Mouse (Mus musculus): ENCODE measurements around the gene Tra2a. TPM values are rescaled to one million over a fixed set of nuclear protein-coding genes. Genes with fewer than 3 reads are reported as not detected.

Tra2a gene
- polyA plus RNA-seq, 1 experiment from 2014 or later = 152 TPM

- Histone ChIP-seq H3K27me3 (replicated peaks) (no peaks in the 10 kb centered on the region), H3K4me2 (replicated peaks) (peak within 1 kb of the TSS; percentile 89), H3K9me3 (no peaks in the 10 kb centered on the region), H3K27ac (peak within 1 kb of the TSS; percentile 96), H3K4me1 (peaks cover 26% of the 10 kb centered on the region), H3K9ac (peak within 1 kb of the TSS; percentile 94), H3K4me3 (peak within 1 kb of the TSS; percentile 98), H3K36me3 (no peaks in the 10 kb centered on the region)
- ATAC-seq (ENCODE audit: low FRiP score, low read depth) = peak; percentile 82
- WGBS = under 1% methylated on average over 65 of the region's 68 CpGs
These were observed 48.7 kb downstream of the Tra2a start, which contains the start of gene Igf2bp3 for GRCm38 (mm10) chr6:49214928-49215747. TSS of gene Igf2bp3 (minus strand) at chr6:49214957.

GRCm38 (mm10) chr6:49214086-49214927 lies 49.5 kb downstream of the Tra2a start:
- H3K9me3 ChIP-seq = no peaks in the 10 kb centered on the region
- H3K27ac ChIP-seq = peak overlapping the region; percentile 94
- peaks cover 32% of the 10 kb centered on the region for H3K4me1 ChIP-seq
- peak overlapping the region; percentile 98 for H3K4me3 ChIP-seq
- peak overlapping the region; percentile 94 for H3K9ac ChIP-seq
- H3K36me3 ChIP-seq = peaks cover 2% of the 10 kb centered on the region; the same call in 1 of the 2 replicates
- ATAC-seq (ENCODE audit: low FRiP score, low read depth) = peak; percentile 3
- H3K27me3 ChIP-seq (replicated peaks) = no peaks in the 10 kb centered on the region
- H3K4me2 ChIP-seq (replicated peaks) = peak overlapping the region; percentile 89
- under 1% methylated on average over 76 of the region's 76 CpGs for WGBS

GRCm38 (mm10) chr6:49213581-49214085 lies 50.2 kb downstream of the Tra2a start:
- H3K36me3 ChIP-seq = peaks cover 7% of the 10 kb centered on the region; the same call in 1 of the 2 replicates
- peak overlapping the region; percentile 94 for H3K9ac ChIP-seq
- under 1% methylated on average over 50 of the region's 50 CpGs for WGBS
- peak overlapping the region; percentile 98 for H3K4me3 ChIP-seq
- no peaks in the 10 kb centered on the region for H3K27me3 ChIP-seq (replicated peaks)
- no peaks in the 10 kb centered on the region for H3K9me3 ChIP-seq
- peak overlapping the region; percentile 89 for H3K4me2 ChIP-seq (replicated peaks)
- peak overlapping the region; percentile 94 for H3K27ac ChIP-seq
- peaks cover 37% of the 10 kb centered on the region for H3K4me1 ChIP-seq
- ATAC-seq (ENCODE audit: low FRiP score, low read depth) = no peak

GRCm38 (mm10) chr6:49212931-49213580 lies 50.8 kb downstream of the Tra2a start:
- H3K36me3 ChIP-seq = peaks cover 9% of the 10 kb centered on the region; the same call in 1 of the 2 replicates
- peaks cover 39% of the 10 kb centered on the region for H3K4me1 ChIP-seq
- 2% methylated on average over 20 of the region's 20 CpGs for WGBS
- no peak for ATAC-seq (ENCODE audit: low FRiP score, low read depth)
- H3K4me3 ChIP-seq = peak overlapping the region; percentile 98
- no peak overlapping the region; the same call in 1 of the 2 replicates for H3K27ac ChIP-seq
- H3K9ac ChIP-seq = peak overlapping the region; percentile 94
- H3K27me3 ChIP-seq (replicated peaks) = no peaks in the 10 kb centered on the region
- no peaks in the 10 kb centered on the region for H3K9me3 ChIP-seq
- peak overlapping the region; percentile 89 for H3K4me2 ChIP-seq (replicated peaks)

- peaks cover 39% of the 10 kb centered on the region for H3K4me1 ChIP-seq
- H3K4me3 ChIP-seq = peak overlapping the region; percentile 98
- peaks cover 9% of the 10 kb centered on the region; the same call in 1 of the 2 replicates for H3K36me3 ChIP-seq
- no peaks in the 10 kb centered on the region for H3K27me3 ChIP-seq (replicated peaks)
- no peak overlapping the region for H3K27ac ChIP-seq
- WGBS = 28% methylated on average over 3 of the region's 4 CpGs
- H3K9ac ChIP-seq = 0 out of 2 replicates have a peak overlapping the region, but pooled peaks have one; percentile 94
- ATAC-seq (ENCODE audit: low FRiP score, low read depth) = no peak
- H3K4me2 ChIP-seq (replicated peaks) = peak overlapping the region; percentile 89
- H3K9me3 ChIP-seq = no peaks in the 10 kb centered on the region
These were observed 51.7 kb downstream of the Tra2a start for GRCm38 (mm10) chr6:49212141-49212540.

- no peak for ATAC-seq (ENCODE audit: low FRiP score, low read depth)
- no peak overlapping the region for H3K27ac ChIP-seq
- peaks cover 39% of the 10 kb centered on the region for H3K4me1 ChIP-seq
- H3K9ac ChIP-seq = no peak overlapping the region
- H3K4me2 ChIP-seq (replicated peaks) = peak overlapping the region; percentile 54
- no peaks in the 10 kb centered on the region for H3K9me3 ChIP-seq
- peaks cover 12% of the 10 kb centered on the region for H3K36me3 ChIP-seq
- H3K4me3 ChIP-seq = no peak overlapping the region
- H3K27me3 ChIP-seq (replicated peaks) = no peaks in the 10 kb centered on the region
- 40% methylated on average over 5 of the region's 5 CpGs for WGBS
These were observed 52.2 kb downstream of the Tra2a start for GRCm38 (mm10) chr6:49211596-49211995.

- Histone ChIP-seq H3K4me3 (peak overlapping the region; percentile 16), H3K36me3 (peaks cover 23% of the 10 kb centered on the region), H3K4me2 (replicated peaks) (peak overlapping the region; percentile 54), H3K27me3 (replicated peaks) (no peaks in the 10 kb centered on the region), H3K9me3 (no peaks in the 10 kb centered on the region), H3K4me1 (peaks cover 39% of the 10 kb centered on the region), H3K27ac (no peak overlapping the region), H3K9ac (peak overlapping the region; percentile 33; the same call in 1 of the 2 replicates)
- ATAC-seq (ENCODE audit: low FRiP score, low read depth) = no peak
- WGBS = 13% methylated on average over 14 of the region's 14 CpGs
These were observed 53.7 kb downstream of the Tra2a start for GRCm38 (mm10) chr6:49209881-49210854.

- WGBS = 84% methylated on average over 5 of the region's 5 CpGs
- H3K9me3 ChIP-seq = no peaks in the 10 kb centered on the region
- H3K9ac ChIP-seq = no peak overlapping the region
- peaks cover 39% of the 10 kb centered on the region for H3K4me1 ChIP-seq
- no peak overlapping the region for H3K4me2 ChIP-seq (replicated peaks)
- no peak overlapping the region for H3K27ac ChIP-seq
- H3K27me3 ChIP-seq (replicated peaks) = no peaks in the 10 kb centered on the region
- H3K36me3 ChIP-seq = peaks cover 30% of the 10 kb centered on the region
- ATAC-seq (ENCODE audit: low FRiP score, low read depth) = no peak
- no peak overlapping the region for H3K4me3 ChIP-seq
These were observed 54.9 kb downstream of the Tra2a start for GRCm38 (mm10) chr6:49208935-49209334.

- H3K4me1 ChIP-seq = peaks cover 39% of the 10 kb centered on the region
- WGBS = 77% methylated on average over 8 of the region's 8 CpGs
- H3K36me3 ChIP-seq = peaks cover 33% of the 10 kb centered on the region
These were observed 55.4 kb downstream of the Tra2a start for GRCm38 (mm10) chr6:49208297-49208930.

GRCm38 (mm10) chr6:49206416-49206815 lies 57.4 kb downstream of the Tra2a start:
- Histone ChIP-seq H3K9me3 (no peaks in the 10 kb centered on the region), H3K4me3 (no peak overlapping the region), H3K4me1 (peaks cover 26% of the 10 kb centered on the region), H3K9ac (no peak overlapping the region), H3K27ac (no peak overlapping the region), H3K27me3 (replicated peaks) (no peaks in the 10 kb centered on the region), H3K4me2 (replicated peaks) (no peak overlapping the region), H3K36me3 (peaks cover 36% of the 10 kb centered on the region)
- 97% methylated on average over 1 of the region's 1 CpGs for WGBS
- ATAC-seq (ENCODE audit: low FRiP score, low read depth) = no peak

More at GRCm38 (mm10) chr6:49208297-49208930, 55.4 kb downstream of the Tra2a start:
- Histone ChIP-seq H3K27me3 (replicated peaks) (no peaks in the 10 kb centered on the region), H3K27ac (no peak overlapping the region), H3K4me2 (replicated peaks) (no peak overlapping the region), H3K9me3 (no peaks in the 10 kb centered on the region), H3K9ac (no peak overlapping the region), H3K4me3 (no peak overlapping the region)
- no peak for ATAC-seq (ENCODE audit: low FRiP score, low read depth)

All from neural tube, embryonic 12.5 days (tissue).